28 mouse cellular contexts compared by ENCODE assay signal in genomic region chr11:109667371-109667770, GRCm38 (mm10). TPM values are rescaled to one million over a fixed set of nuclear protein-coding genes. Genes with fewer than 3 reads are reported as not detected.
A peak's percentile ranks its signal among the peaks of the same experiment; 100 is the strongest.
DNase-seq lines count a peak whose midpoint lies in the region; TF ChIP-seq lines count a peak whose summit lies in the region.
"Had no signal": no experiment of that assay in that cellular context is flagged by ENCODE, and none has a peak within 500 bp of the region (broad histone marks: within the 10 kb centered on the region; RNA-seq: fewer than 3 reads in every experiment).

No protein-coding gene starts in this region.

- H3K9me3 ChIP-seq in E14TG2a.4 (ENCODE audit: low read length), result no peaks in the 10 kb centered on the region
- H3K9me3 ChIP-seq: heart, embryonic 12.5 days; hindbrain, embryonic 13.5 days; limb, embryonic 12.5 days; liver, embryonic 15.5 days; neural tube, embryonic 12.5 days had no signal

- TF ChIP-seq POLR2A in myocyte (IDR thresholded peaks at IDR 0.05; ENCODE audit: insufficient read length, low read depth), result peak; percentile 55

- H3K4me2 ChIP-seq in myocyte (ENCODE audit: low read depth), result no peak overlapping the region
- H3K4me2 ChIP-seq: heart, embryonic 12.5 days; hindbrain, embryonic 13.5 days; limb, embryonic 12.5 days; liver, embryonic 15.5 days; lung, embryonic 14.5 days; midbrain, embryonic 11.5 days; neural tube, embryonic 12.5 days had no signal

- H3K4me1 ChIP-seq in E14TG2a.4 (replicated peaks; ENCODE audit: low read depth, low read length), result peaks cover 37% of the 10 kb centered on the region
- H3K4me1 ChIP-seq: neural tube, embryonic 12.5 days had no signal

- no peak overlapping the region for H3K4me3 ChIP-seq in layer of hippocampus, adult 2 months
- H3K4me3 ChIP-seq in E14TG2a.4 (replicated peaks; ENCODE audit: low read length) (0 out of 2 replicates have a peak overlapping the region, but pooled peaks have one; percentile 20), myocyte (no peak overlapping the region)
- H3K4me3 ChIP-seq: erythroblast, embryonic 14.5 days; heart, embryonic 12.5 days; hindbrain, embryonic 13.5 days; left cerebral cortex, adult 2 months; limb, embryonic 12.5 days; liver, embryonic 15.5 days; neural tube, embryonic 12.5 days had no signal

- TF ChIP-seq CTCF in layer of hippocampus, adult 2 months (conservative IDR thresholded peaks at IDR 0.05), result no peak
- no peak for TF ChIP-seq CTCF in E14TG2a.4 (conservative IDR thresholded peaks at IDR 0.05; ENCODE audit: low read length)

- H3K79me2 ChIP-seq in myocyte (ENCODE audit: control insufficient read depth, insufficient read depth), result peaks cover 23% of the 10 kb centered on the region

- H3ac ChIP-seq in myocyte (ENCODE audit: control insufficient read depth, insufficient read length), result no peak overlapping the region

- H3K36me3 ChIP-seq in E14TG2a.4 (ENCODE audit: insufficient read depth, low read length) (peaks cover 79% of the 10 kb centered on the region), myocyte (ENCODE audit: control insufficient read depth, insufficient read depth) (peaks cover 77% of the 10 kb centered on the region)

- no peaks in the 10 kb centered on the region for H3K27me3 ChIP-seq in E14TG2a.4 (ENCODE audit: insufficient read depth, low read length)
- no peaks in the 10 kb centered on the region for H3K27me3 ChIP-seq in myocyte (ENCODE audit: control insufficient read depth, insufficient read depth, insufficient read length)
- H3K27me3 ChIP-seq: heart, embryonic 12.5 days; hindbrain, embryonic 13.5 days; limb, embryonic 12.5 days; liver, embryonic 15.5 days; neural tube, embryonic 12.5 days had no signal

- DNase-seq in layer of hippocampus, adult 2 months (ENCODE audit: low spot score in 2 of 2), result no peak
- DNase-seq in layer of hippocampus, adult 18-20 months (ENCODE audit: low spot score in 2 of 2), result no peak
- DNase-seq in adrenal gland, adult 8-10 months, result peak; percentile 76
- DNase-seq in right cerebral cortex, postnatal 36 days (ENCODE audit: low spot score in 2 of 2), result no peak
- no peak for DNase-seq in embryo, embryonic 10.5 days (ENCODE audit: low spot score)
- DNase-seq: cerebellum, adult 18-20 months; cerebellum, postnatal 10 days; forebrain, postnatal 0 days; gastrocnemius, postnatal 10 days; heart, adult 18-20 months; heart, postnatal 4 days; kidney, adult 9 months; kidney, postnatal 14 days; lung, embryonic 14.5 days; lung, postnatal 14 days; thymus, adult 2 months; thymus, postnatal 36 days had no signal

- H3K27ac ChIP-seq in layer of hippocampus, adult 2 months, result peak overlapping the region; percentile 21; the same call in 1 of the 2 replicates
- H3K27ac ChIP-seq: hindbrain, embryonic 13.5 days; left cerebral cortex, adult 2 months; limb, embryonic 12.5 days; liver, embryonic 15.5 days; neural tube, embryonic 12.5 days had no signal

TF ChIP-seq in myocyte, 11 proteins besides CTCF, POLR2A, EP300 and RAD21:
- TF ChIP-seq USF1 (IDR thresholded peaks at IDR 0.05; ENCODE audit: low read depth) (no peak), TCF3 (IDR thresholded peaks at IDR 0.05; ENCODE audit: insufficient read length, low read depth) (no peak), MYOD1 (IDR thresholded peaks at IDR 0.05; ENCODE audit: control insufficient read depth in 1 of 3, insufficient read length in 2 of 3, low read depth in 2 of 3) (no peak), MYOG (IDR thresholded peaks at IDR 0.05; ENCODE audit: control insufficient read depth in 1 of 3, insufficient read depth in 1 of 3, insufficient read length in 2 of 3, low read depth in 2 of 3) (no peak), SRF (IDR thresholded peaks at IDR 0.05; ENCODE audit: control insufficient read depth, insufficient read length, low read depth) (no peak), POLR2AphosphoS2 (IDR thresholded peaks at IDR 0.05; ENCODE audit: insufficient read length, low read depth) (peak; percentile 82)
TF ChIP-seq in myocyte: peak in this region for 1.

RNA-seq across cellular contexts. Expression of gene Prkar1a, which starts 18.2 kb away (rescaled TPM):
- 100 to 1,000 TPM; 522 to 554 TPM for total RNA-seq in layer of hippocampus, adult 2 months (2021)
- total RNA-seq in layer of hippocampus, adult 18-20 months (2021), result 100 to 1,000 TPM; 567 to 586 TPM
- total RNA-seq in adrenal gland, adult 8-10 months (2022), result 100 to 1,000 TPM; 388 to 483 (median 411) TPM
- polyA plus RNA-seq in myocyte (2012; fragmentation: generic; extraction: Trizol), result 406 TPM

RNA-seq across cellular contexts. Expression of gene Fam20a, which starts 54.7 kb away (rescaled TPM):
- 10 to 100 TPM; 13.6 to 16.1 TPM for total RNA-seq in layer of hippocampus, adult 2 months (2021)
- 10 to 100 TPM; 14.9 to 16.4 TPM for total RNA-seq in layer of hippocampus, adult 18-20 months (2021)
- 1 to 10 TPM; 2.6 to 5.2 (median 3.7) TPM for total RNA-seq in adrenal gland, adult 8-10 months (2022)
- polyA plus RNA-seq in myocyte (2012; fragmentation: generic; extraction: Trizol), result 72.4 TPM
- total RNA-seq: common myeloid progenitor, adult 5-6 weeks had no signal
- polyA plus RNA-seq: erythroblast, embryonic 14.5 days had no signal

RNA-seq across cellular contexts. Expression of gene Wipi1, which starts 55.6 kb away (rescaled TPM):
- 10 to 100 TPM; 21.6 to 22.2 TPM for total RNA-seq in layer of hippocampus, adult 2 months (2021)
- 10 to 100 TPM; 21.1 to 21.6 TPM for total RNA-seq in layer of hippocampus, adult 18-20 months (2021)
- 10 to 100 TPM; 32.2 to 43.7 (median 40.0) TPM for total RNA-seq in adrenal gland, adult 8-10 months (2022)
- polyA plus RNA-seq in myocyte (2012; fragmentation: generic; extraction: Trizol), result 71.9 TPM
